Mouse (Mus musculus): ENCODE measurements at regions not wholly inside any gene's neighbourhood (a gene's known extent, or its start where the extent isn't known, plus 50 kb on each side); places are given as distances from the start of the nearest gene placed in this dataset.
A peak's percentile ranks its signal among the peaks of the same experiment; 100 is the strongest.

DNA sequence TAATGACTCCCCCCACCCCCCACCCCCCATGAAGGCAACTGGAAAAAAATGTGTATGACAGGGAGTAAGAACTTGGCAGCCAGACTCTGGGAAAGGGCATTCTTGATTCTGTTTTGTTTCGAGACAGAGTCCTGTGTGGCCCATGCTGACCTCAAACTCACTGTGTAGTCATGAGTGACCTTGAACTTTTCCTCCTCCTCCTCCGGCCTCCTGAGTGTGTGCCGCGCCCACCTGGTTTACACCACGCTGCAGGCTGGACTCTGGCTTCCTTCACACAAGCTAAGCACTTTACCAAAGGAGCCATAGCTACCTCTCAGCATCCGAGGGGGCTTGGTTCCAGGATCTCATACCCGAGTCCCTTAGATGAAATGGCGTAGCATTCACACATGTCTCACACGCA lies 95.9 kb upstream of the 1600014C23Rik start:
- no peak for DNase-seq (ENCODE audit: low spot score in 2 of 2)

- no peak for DNase-seq (ENCODE audit: low spot score in 2 of 2)
Measured at GRCm38 (mm10) chr17:45828843-45829242, 95.2 kb upstream of the 1600014C23Rik start.

- DNase-seq (ENCODE audit: low spot score in 2 of 2) = no peak
Measured at GRCm38 (mm10) chr17:45828284-45828824, 94.7 kb upstream of the 1600014C23Rik start.

GRCm38 (mm10) chr17:45824977-45825376 lies 91.3 kb upstream of the 1600014C23Rik start:
- DNase-seq (ENCODE audit: low spot score in 2 of 2) = no peak

- no peak for DNase-seq (ENCODE audit: low spot score in 2 of 2)
Measured at GRCm38 (mm10) chr17:45823501-45823900, 89.9 kb upstream of the 1600014C23Rik start.

- no peak for DNase-seq (ENCODE audit: low spot score in 2 of 2)
Measured at GRCm38 (mm10) chr17:45822427-45822826, 88.8 kb upstream of the 1600014C23Rik start.

DNA sequence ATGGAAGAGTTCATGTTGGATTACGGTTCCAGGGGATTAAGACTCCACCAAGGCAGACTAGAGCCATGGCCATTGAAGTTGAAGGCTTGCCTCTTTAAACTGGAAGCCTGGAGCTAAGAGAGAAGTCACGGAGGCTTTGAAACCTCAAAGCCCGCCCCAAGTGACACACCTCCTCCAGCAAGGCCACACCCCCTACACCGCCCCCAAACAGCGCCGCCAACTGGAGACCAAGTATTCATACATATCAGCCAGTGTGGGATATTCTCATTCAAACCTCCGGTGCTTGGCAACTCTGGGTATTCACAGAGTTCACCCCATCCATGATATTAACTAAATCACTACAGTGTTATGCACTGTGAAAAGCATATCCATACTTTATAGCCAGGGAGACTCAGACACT lies 87.7 kb upstream of the 1600014C23Rik start:
- no peak for DNase-seq (ENCODE audit: low spot score in 2 of 2)

- DNase-seq (ENCODE audit: low spot score in 2 of 2) = no peak
Measured at GRCm38 (mm10) chr17:45819143-45819542, 85.5 kb upstream of the 1600014C23Rik start.

- DNase-seq (ENCODE audit: low spot score in 2 of 2) = no peak
Measured at GRCm38 (mm10) chr17:45816566-45816965, 82.9 kb upstream of the 1600014C23Rik start.

GRCm38 (mm10) chr17:45815833-45816232 lies 82.2 kb upstream of the 1600014C23Rik start:
- DNase-seq (ENCODE audit: low spot score in 2 of 2) = peak; percentile 31 to 49

DNA sequence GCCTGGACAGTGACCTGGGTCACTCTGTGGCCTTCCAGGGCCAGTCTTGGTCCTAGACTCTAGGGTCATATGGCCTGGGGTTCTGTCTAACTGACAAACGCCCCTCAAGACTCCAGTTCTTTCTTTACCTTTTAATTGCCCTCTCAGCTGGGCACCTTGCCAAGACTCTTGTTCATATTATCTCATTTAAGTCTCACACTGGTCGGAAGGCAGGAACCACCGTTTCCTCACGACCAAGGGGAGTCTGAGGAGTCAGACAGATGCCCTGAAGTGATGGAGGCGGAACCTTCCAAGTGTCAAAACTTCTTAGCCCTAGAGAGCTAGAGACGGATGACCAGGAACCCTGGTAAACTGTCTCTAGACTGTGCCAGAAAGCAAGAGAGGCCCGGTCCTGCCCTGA lies 81.7 kb upstream of the 1600014C23Rik start:
- no peak for DNase-seq (ENCODE audit: low spot score in 2 of 2)

- DNase-seq (ENCODE audit: low spot score in 2 of 2) = no peak
Measured at GRCm38 (mm10) chr17:45814586-45814985, 80.9 kb upstream of the 1600014C23Rik start.

GRCm38 (mm10) chr17:45813956-45814355 lies 80.3 kb upstream of the 1600014C23Rik start:
- no peak for DNase-seq (ENCODE audit: low spot score in 2 of 2)

GRCm38 (mm10) chr17:45812289-45812955 lies 78.8 kb upstream of the 1600014C23Rik start:
- no peak for DNase-seq (ENCODE audit: low spot score in 2 of 2)

DNA sequence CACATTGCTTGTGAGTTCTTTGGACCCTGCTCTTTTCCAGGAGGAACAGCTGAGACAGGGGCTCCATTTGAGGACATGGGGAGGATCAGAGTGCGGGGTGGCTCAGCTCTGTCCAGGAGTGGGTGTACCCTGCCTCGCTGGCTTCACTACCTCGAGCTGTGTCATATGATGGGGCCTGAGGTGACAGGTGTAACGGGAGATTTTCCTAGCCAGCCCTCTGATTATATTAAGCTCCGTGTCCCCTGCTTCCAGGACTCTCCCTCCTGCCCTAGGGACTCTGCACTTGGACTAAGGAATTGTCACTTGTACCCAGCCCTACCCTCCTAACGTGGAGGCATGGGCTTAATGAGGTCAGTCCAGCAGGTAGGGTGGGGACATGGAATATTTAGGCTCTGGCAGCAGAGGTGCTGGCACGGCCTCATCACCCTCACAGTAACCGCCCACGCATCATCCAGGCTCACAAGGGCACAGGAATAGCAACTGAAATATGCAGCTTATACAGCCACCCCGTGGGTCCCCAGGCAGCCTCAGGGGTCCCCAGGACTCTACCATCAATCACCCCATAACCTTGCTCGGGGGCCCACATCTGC lies 78.1 kb upstream of the 1600014C23Rik start:
- DNase-seq (ENCODE audit: low spot score in 2 of 2) = no peak

DNA sequence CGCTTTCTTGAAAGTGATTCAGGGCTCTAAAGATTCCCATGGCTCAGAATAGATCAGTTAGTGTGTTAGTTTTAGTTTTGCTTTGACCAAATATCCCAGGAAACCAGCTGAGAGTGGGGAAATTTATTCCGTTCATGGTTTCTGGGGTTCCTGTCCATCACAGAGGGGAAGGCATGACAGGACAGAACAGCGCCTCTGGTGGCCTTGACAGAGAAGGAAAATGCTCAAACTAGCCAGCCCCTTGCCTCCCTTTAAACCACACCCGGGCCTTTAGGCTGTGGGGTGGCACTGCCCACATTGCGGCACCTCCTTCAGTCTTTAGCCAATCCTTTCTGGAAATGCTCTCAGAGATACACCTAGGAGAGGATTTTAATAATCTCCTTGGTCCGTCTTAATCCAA lies 76.1 kb upstream of the 1600014C23Rik start:
- DNase-seq (ENCODE audit: low spot score in 2 of 2) = no peak

DNA sequence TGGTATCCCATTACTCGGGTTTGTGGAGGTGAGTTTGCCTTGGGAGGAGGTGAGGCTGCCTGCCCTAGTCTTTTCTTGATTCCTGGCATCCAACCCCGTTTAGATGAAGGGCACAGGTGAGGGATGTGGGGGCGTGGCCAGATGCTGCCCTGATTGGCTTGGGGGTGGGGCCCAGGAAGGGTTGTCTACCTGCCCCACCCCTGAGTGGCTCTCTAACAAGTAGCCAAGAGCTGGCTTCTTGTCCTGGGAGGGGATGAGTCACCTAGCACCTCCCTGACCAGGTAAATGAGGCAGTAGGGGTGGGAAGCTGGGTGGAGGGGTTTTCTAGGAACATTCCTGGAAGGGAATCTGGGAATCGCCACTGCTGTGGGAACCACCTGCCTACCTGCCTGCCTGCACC lies 74.7 kb upstream of the 1600014C23Rik start:
- no peak for DNase-seq (ENCODE audit: low spot score in 2 of 2)

DNA sequence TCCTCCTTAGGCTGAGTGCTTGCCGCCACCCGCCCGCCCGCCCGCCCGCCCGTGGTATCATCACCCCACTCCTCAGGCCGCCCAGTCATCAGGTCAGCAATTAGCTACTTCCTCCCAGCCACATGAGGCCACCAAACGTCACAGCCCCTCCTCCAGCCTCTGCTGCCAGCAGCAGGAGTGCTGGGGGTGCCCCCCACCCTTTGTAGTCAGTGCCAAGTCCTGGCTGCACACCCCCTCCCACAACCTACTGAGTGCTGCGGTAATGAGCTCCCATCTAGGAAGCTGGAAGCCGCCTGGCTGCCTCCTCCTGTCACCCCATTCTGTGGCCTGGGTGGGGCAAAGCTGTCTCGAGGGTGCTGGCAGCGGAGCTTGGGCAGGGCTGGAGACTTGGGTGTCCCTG lies 73.8 kb upstream of the 1600014C23Rik start:
- peak; percentile 54 to 58 for DNase-seq (ENCODE audit: low spot score in 2 of 2)

GRCm38 (mm10) chr17:45806831-45807230 lies 73.2 kb upstream of the 1600014C23Rik start:
- no peak for DNase-seq (ENCODE audit: low spot score in 2 of 2)

GRCm38 (mm10) chr17:45806430-45806829 lies 72.8 kb upstream of the 1600014C23Rik start:
- DNase-seq (ENCODE audit: low spot score in 2 of 2) = no peak

DNA sequence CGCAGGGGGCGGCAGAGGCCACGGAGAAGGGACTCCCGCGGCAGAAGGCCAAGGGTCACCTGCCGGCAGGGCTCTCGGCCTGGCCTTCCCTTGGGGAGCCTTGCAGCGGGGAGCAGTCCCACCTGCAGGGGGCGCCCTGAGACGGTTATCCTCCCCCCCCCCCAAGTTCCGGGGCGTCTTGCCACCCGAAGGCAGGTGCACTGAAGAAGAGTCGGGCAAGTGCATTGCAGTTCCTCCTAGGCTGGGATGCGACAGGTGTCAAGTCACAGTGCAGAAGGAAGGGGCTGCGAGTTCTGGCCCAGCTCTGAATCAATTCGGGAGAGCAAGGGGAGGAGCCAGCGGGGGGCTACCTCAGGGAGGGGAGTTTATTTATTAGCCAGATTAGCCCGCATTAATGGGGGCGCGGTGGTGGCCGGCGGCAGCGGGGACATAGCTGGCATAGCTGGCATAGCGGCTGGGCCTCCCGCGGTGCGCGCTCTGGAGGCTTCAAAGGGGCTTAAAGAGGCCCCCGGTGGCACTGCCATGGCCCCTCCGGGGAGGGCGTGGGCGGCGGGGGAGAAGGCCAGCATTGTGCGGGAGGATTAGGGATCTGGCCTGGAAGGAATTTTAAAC lies 71.9 kb upstream of the 1600014C23Rik start:
- DNase-seq (ENCODE audit: low spot score in 2 of 2) = peak; percentile 40 to 44

- DNase-seq (ENCODE audit: low spot score in 2 of 2) = no peak
Measured at GRCm38 (mm10) chr17:45803331-45803730, 69.7 kb upstream of the 1600014C23Rik start.

Measured in layer of hippocampus, postnatal 10 days (tissue).